Mouse (Mus musculus): Measurements from ENCODE around the gene Sh3rf3. TPM values are rescaled to one million over a fixed set of nuclear protein-coding genes. Genes with fewer than 3 reads are reported as not detected.

Sh3rf3 gene
- total RNA-seq, 1 experiment from 2014 or later, result 1.8 TPM

DNA sequence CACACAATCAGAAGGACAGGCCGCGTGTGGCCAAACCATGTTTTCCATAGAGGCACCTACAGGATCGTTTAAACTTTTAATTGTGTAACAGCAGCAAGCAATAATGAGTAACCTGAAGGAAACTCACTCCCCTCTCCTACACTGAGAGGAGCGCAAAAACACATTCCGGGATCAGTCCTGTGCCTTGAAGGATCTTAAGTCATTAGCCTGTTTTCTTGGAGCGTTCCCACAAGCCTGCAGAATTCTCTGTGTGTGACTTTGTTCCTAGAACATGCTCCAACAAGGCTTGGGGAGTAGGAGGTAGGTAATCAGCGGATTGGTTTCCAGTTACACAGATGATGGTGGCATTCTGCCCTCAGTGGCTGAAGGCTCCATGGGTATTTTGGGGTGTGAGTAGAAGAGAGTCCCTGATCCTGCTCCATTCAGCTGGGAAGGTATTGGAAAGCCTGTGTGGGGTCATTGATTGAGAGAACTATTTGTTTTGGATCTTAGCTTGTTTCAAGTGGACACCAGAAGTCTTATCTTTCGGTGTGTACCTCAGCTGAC lies 108.6 kb downstream of the Sh3rf3 start:
- DNase-seq, result no peak

DNA sequence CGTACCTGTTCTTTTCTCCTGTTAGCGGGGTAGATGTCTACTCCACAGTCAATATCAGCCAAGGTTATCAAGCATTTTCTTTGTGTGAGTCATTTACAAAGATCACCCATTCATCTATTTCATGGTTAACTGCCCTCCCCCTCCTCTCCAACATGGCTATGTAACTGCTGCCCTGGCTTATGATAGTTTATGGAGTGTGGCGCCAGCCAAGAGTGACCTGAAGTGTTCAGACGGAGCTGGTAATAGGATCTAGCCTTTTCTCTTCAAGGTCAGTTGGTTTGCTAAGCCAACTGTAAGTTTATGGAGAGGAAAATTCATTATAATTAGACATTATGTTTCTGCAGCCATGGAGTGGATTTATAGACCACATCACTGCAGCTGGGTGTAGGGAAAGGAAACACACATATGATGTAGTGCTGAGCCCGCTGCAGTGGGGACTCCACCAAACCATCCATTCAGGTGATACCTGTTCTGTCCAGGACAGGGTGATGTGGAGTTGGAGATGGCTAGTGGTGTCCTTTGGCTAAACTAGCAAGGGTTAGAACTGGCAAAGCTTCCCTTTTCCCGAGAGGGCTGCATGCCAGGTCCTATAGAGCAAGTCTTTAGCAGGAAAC lies 109.2 kb downstream of the Sh3rf3 start:
- peak; percentile 13 for DNase-seq

GRCm38 (mm10) chr10:58922993-58923392 lies 109.8 kb downstream of the Sh3rf3 start:
- no peak for DNase-seq

- DNase-seq, result no peak
Measured at GRCm38 (mm10) chr10:58926578-58926977, 113.4 kb downstream of the Sh3rf3 start.

GRCm38 (mm10) chr10:58928952-58929442 lies 115.8 kb downstream of the Sh3rf3 start:
- no peak for DNase-seq

DNA sequence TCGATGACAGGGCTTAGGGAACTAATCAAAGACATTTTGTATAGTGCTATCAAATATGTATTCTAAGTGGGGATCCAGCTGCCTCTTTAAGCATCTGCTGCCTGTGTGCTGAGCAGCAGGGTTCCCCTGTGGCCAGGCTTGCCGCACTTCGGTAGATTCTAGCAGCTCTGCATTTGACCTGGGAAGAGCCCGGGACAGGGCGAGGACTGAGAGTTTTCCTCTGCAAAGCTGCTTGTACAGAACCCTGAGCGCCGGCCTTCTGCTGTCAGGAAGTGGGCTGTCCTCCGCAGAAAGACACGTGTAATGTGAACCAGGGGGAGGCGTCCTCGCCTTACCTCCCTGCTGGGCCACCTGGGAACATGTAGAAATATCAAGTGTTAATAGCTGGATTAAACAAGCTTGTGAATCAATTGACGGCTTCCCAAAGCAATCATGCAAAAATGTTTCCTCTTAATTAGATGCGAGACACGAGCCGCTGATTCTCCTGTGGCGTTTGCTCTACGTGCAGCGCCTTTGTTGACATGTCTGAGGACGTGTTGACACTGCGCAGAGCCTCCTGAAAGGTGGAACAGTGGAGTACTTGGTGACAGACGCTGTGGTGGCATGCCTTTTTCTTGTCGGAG lies 119.1 kb downstream of the Sh3rf3 start:
- no peak for DNase-seq

DNA sequence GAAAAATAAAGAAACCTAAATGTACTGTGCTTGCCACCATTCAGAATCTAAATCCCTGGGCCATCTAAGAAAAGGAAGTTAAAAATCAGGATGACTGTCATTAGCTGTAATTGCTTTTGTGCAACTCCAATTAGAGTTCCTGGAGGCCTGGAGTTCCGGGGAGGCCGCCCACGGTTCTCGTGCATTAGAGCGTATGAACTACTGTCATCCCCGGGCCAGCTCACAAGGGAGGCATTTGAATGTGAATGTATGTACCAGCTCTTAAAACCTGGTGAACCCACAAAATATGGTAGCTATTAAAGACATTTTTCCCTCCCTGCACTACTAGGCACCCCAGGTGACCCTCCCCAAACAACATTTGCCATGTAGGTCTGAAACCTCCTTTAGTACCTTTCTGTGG lies 122.4 kb downstream of the Sh3rf3 start:
- no peak for DNase-seq

- DNase-seq, result no peak
Measured at GRCm38 (mm10) chr10:58936441-58936860, 123.3 kb downstream of the Sh3rf3 start.

DNA sequence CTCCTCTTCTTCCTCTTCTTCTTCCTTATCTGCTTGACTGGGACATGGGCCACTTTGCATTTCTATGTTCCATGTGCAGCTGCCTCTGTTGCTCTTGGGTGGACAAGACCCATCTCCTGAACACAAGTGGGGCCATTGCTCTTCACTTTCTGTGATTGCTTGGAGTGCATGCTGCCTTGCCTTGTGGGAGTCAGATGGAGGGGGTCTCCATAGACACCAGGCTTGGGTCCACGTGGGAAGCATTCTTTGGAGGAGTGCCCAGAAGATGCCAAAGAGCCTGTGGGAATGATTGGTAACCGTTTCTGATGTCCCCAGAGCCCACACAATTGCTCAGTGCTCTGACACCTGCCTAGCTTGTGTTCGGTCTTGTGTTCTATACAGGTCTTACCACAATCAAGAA lies 124.4 kb downstream of the Sh3rf3 start:
- DNase-seq, result no peak

- DNase-seq, result no peak
Measured at GRCm38 (mm10) chr10:58942819-58943218, 129.7 kb downstream of the Sh3rf3 start.

- no peak for DNase-seq
Measured at GRCm38 (mm10) chr10:58943661-58944400, 130.7 kb downstream of the Sh3rf3 start.

DNA sequence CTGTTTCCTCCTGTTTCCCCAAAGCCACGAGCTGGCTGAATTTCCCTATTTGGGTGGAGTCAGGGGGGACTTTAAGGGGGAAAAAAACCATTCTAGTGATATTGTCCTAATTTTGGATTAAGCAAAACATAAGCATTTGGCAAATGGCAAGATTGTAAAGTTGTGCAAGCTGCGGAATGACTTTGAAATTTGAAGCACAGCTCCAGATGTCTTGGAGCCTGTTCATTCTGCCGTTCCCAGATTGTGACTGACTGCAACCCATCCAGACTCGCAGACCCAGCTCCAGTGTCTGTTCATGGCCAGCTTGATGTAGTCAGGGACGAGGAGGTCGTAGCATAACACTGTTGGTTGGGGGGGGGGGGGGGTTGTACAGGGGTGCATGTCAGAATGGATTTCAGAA lies 131.8 kb downstream of the Sh3rf3 start:
- no peak for DNase-seq

DNA sequence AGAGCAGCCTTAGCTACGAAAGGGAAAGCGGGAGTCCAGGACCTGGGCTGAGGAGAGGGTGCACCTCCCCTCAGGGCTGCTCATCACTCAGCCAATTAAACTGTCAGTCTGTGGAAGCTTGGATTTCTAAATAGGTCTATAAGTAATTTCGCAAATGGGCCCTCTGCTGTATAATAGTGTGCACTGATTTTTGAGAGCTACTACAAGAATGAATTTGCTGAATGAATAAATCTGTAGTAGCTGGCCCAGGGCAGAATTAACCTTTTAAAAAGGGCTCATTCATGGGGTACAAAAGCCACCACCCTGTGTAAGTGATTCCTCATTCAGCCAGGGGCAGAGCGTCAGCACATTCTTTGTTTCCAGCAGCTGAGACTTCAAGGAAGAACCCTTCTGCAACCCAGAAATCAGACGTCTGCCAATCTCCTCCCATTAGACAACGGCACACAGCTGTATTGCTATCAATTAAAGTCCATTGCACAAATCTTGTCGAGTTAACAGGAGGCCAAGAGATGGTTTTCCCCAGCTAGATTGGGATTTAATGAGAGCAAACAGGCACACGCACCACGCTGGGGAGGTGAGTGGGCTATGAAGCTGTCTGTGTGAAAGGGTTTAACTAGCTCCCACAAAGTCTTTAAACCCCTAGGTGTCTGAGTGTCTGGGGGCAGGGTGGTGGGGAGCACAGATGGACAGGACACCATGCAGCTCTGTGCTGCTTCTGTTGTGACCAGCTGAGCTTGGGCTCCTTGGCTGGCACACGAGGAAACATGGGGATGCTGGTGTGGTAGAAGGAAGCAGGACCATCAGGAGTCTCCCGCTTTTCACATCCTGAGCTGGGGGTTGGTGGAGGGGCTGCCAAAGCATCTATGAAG lies 136.8 kb downstream of the Sh3rf3 start:
- no peak for DNase-seq

DNA sequence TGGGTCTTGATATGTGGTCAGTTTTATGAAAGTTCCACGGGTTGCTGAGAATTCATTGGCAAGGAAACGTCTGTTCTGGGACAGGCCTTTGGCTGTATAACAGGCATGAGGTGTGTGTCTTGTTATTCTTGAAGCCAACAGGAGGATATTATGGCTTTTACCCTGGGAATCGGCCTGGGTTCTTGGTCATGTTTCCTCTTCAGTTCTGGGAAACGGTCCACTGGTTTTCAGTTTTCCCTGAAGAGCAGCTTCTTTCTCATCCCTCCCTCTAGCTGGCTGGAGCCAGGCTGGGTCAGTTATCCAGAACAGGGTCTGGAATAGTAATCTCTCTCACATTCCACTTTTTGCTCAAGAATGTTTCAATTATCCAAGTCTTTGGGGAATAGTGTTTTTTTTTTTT lies 147.0 kb downstream of the Sh3rf3 start:
- no peak for DNase-seq

- DNase-seq, result no peak
Measured at GRCm38 (mm10) chr10:58968236-58968635, 155.1 kb downstream of the Sh3rf3 start.

DNA sequence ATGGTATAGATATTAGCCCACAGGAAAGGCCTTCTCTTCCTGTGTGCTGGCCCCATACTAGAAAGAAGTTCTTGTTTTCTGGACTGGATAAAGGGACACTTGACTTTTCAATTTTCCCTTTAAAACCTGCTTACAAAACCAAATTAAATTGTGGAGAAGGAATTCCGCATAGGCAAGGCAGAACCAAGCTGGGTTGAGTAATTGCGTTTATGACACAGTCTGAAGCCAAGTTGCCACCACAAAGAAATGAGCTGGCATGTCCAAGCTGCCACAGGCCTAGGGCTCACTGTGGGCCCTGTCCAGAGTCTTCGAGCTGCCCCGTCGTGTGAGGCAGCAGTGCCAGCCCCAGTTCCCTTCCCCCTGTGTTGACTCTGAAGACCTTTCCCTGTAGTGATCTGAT lies 156.2 kb downstream of the Sh3rf3 start:
- no peak for DNase-seq

DNA sequence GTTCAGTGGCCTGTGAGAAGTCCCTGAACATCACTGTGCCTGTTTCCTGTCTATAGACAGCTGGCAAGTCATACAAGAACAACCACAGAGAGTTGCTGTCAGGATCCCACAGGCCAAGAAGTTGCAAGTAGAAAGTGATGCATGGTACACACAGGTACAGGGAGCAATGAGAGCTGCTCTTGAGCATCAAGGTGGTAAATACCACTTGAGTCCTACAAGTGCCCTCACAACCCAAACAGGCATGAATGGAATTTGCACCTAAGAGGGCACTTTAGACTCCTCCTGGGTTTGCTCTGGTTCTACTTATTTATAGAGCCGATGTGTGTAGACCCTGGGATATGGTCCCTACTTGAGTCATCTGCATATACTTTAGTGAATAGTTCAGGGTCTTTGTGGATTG lies 159.0 kb downstream of the Sh3rf3 start:
- DNase-seq, result no peak

DNA sequence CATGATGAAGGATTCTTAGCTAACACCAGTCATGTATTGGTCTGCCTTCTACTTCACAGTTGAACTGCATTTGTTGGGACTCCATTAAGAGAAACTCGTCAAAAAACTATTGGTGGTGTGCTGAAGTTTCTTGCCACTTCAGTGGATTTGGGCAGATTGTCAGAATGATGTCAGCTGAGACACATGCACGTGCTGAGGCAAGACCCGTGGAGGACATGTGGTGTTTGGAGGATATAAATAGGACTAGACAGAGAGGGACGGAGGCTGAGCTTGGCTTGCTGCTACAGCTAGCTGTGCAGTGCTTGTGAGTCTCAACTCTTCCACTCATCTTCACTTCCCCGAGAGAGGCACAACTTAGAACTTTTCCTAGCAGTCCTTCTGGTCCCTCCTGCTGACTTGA lies 161.0 kb downstream of the Sh3rf3 start:
- no peak for DNase-seq

DNA sequence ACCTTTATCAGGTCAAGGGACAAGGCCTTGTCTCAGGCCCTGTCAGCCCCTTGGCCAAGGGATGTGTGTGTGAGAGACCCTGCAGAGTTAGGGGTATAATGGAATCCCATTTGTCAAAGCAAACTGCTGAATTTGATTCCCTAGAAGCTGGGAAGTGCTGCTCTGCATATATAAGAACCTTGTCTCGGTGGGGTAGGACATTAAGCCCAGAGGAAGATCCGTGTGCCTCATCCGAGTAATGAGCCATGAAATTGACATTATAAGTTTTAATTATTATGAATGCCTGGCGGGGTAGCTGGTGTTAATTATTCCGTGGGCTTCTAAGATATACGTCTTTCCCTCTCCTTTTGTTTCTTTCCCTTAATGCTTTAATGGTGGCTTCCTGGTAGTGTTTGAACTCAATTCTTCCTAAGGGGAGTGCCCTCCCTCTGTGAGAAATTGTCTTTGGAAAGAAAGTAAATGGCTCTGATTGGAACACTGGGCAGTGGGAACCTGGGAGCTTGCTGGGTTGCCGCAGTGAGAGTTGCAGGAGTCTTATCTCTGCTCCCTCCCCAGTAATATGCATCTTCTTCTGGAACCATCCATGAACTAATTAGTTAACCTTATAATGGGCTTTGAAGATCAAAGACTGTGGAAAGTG lies 166.3 kb downstream of the Sh3rf3 start:
- no peak for DNase-seq

DNA sequence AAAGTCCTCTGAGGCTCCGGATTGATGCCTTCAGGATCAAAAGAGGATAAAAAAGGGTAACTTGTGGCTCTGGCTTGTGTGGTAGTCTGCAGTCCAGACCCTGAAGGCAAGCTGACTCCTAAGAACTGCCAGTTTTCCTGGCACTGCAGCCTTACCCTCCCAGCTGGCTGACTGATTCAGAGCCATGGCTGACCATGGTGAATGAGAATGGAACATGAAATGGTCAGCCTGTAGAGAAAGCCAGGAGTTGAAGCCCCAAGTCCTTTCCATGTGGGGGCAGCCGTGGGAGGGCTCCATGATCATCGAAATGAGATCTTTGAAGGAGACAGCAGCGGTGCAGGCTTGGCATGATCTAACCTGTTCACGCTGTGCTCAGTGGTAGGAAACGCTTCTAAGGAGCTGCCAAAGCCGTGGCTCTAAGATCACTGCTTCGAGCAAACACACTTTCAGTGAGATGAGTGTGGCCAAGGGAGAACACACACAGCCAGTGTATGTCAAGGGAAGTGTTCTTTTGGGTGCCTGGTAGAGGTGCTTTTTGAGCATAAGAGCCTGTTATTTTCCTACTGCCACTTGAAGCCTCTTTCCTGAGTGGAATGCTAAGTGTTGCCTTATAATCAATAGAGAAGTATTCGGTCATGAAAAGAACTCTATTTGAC lies 168.6 kb downstream of the Sh3rf3 start:
- DNase-seq, result no peak

DNA sequence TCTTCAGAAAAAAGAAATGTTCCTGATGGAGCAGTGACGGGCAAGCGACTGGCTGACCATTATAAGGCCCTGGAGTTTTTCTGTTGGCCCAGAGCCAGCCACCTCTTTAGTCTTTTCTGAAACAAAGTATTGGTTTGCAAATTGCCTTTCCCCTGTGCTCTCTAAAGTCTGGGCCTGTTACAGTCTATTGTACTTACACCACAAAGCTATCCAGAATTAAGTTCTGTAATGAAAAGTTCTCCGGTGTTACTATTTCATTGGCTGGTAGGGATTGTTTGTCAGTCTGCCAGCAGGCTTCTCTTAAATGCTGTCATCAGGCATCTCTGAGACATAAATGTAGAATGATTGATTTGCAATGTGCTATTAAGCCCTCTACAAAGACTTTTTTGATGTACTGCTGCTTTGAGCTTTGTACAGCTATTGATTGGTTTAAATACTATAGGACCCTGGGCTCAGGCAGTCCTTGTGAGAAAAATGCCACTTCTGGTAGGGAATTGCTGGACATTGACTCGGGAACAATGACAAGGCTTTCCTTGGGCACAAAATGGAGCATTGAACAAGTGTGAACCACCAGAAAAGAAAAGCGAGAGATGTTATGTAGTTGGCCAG lies 169.5 kb downstream of the Sh3rf3 start:
- DNase-seq, result no peak
